Mouse (Mus musculus) layer of hippocampus, postnatal 14 days (tissue): ENCODE measurements around the gene Tstd2. TPM values are rescaled to one million over a fixed set of nuclear protein-coding genes. Genes with fewer than 3 reads are reported as not detected.

ENCODE experiments used
- DNase-seq, 2 experiments: peaks; one replicate each; pipeline ENCODE4 v3.0.0; 2021 to 2022; ENCODE audit warnings: low spot score in 2 of 2, mixed read lengths in 1 of 2
- total RNA-seq, 2 experiments: library from RNA; stranded (reverse); gene quantifications; 2 replicates each; pipeline ENCODE4 v1.2.3; 2021

The Tstd2 gene
- total RNA-seq, 2 experiments from 2014 or later: 18.5 to 20.1 TPM

- DNase-seq: no peak
These were observed 53.2 kb downstream of the Tstd2 start for GRCm38 (mm10) chr4:46085223-46085811.

- no peak for DNase-seq
These were observed 53.9 kb downstream of the Tstd2 start for GRCm38 (mm10) chr4:46084416-46085172.

GRCm38 (mm10) chr4:46082555-46082954, 55.9 kb downstream of the Tstd2 start:
- DNase-seq: no peak

GRCm38 (mm10) chr4:46080261-46080660, 58.2 kb downstream of the Tstd2 start:
- DNase-seq: no peak

GRCm38 (mm10) chr4:46076892-46077291, 61.6 kb downstream of the Tstd2 start:
- no peak for DNase-seq

GRCm38 (mm10) chr4:46075664-46076063, 62.8 kb downstream of the Tstd2 start:
- DNase-seq: no peak

GRCm38 (mm10) chr4:46073736-46074135, 64.8 kb downstream of the Tstd2 start:
- no peak for DNase-seq

GRCm38 (mm10) chr4:46072631-46073030, 65.9 kb downstream of the Tstd2 start:
- no peak for DNase-seq

GRCm38 (mm10) chr4:46069851-46070482, 68.5 kb downstream of the Tstd2 start:
- DNase-seq: no peak

- DNase-seq: no peak
These were observed 69.9 kb downstream of the Tstd2 start for GRCm38 (mm10) chr4:46068573-46068972.

GRCm38 (mm10) chr4:46068060-46068459, 70.4 kb downstream of the Tstd2 start:
- no peak for DNase-seq

- DNase-seq: no peak
These were observed 72.7 kb downstream of the Tstd2 start for GRCm38 (mm10) chr4:46065695-46066340.

- no peak for DNase-seq
These were observed 73.5 kb downstream of the Tstd2 start for GRCm38 (mm10) chr4:46064961-46065360.

Other genes with a start within 250 kb of the Tstd2 start
- under 1 TPM; 0.38 to 0.71 TPM for gene Ccdc180, start 248.4 kb downstream of the Tstd2 start, total RNA-seq
- 10 to 100 TPM; 25.9 to 26.2 TPM for gene Tdrd7, start 173.4 kb downstream of the Tstd2 start, total RNA-seq
- gene Tmod1, start 99.8 kb downstream of the Tstd2 start, total RNA-seq: 10 to 100 TPM; 11.9 to 13.5 TPM
- 10 to 100 TPM; 55.0 to 56.1 TPM for gene Ncbp1, start 81 bp downstream of the Tstd2 start, total RNA-seq
- gene Xpa, start 57.6 kb upstream of the Tstd2 start, total RNA-seq: 10 to 100 TPM; 15.5 to 17.6 TPM
- gene Foxe1, start 204.9 kb upstream of the Tstd2 start, total RNA-seq: not detected